Mouse (Mus musculus): Measurements from ENCODE around the gene Igsf11.

The Igsf11 gene

DNA sequence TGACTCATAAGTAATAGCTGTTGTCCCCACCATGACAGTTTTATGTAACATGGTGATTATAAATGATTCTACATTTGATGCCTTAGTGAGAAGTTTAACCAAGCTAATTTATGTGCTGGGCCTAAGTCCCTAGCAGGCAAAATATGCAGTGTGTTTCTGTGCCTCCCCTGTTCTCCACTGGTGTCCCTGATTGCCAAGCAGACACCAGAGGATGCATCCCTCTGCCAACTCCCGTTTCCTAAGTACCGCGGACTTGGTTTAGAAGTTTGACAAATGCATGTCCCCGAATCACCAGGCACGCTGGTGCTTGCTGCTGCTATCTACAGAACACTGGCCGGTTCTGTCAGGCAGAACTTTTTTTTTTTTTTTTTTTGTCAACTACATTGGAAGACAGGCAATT is 39.0 kb downstream of the Igsf11 start:
- no peak for DNase-seq (ENCODE audit: low read depth, low spot score)

DNA sequence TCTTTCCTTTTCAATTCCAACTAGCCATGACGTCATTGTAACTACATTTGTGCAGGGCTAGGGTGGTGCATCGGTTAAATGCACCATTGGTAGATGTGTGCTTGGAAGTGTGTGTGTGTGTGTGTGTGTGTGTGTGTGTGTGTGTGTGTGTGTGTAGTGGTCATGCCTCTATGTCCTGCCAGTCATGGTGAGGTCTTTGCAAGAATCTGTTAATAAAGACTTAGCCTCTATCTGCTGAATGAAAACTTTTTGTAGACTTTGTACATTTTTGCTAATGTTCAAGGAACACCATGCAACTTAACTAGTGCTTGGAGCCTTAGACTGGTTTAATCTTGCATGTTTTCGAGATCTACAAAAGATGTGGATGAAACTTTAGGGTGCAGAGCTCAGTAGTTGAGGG is 48.3 kb downstream of the Igsf11 start:
- DNase-seq (ENCODE audit: low read depth, low spot score) = no peak

DNA sequence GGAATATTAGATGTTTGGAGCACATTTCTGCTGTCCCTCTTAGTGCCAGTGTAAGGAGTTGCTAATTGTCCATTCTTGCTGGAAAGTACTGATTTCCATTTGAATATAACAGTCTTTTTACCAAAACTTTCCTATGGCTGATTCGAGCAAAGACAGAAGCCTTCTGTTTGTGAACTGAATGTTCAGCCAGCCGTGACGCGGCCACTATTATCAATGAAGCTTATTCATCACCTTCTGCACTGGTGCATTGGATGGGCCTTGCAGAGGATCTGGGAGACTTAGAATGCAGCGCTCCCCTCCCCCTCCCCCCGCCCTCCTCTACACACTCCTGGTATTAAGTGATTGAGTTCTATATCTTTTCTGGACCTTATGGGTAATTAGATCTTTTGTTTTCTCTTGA is 48.8 kb downstream of the Igsf11 start:
- no peak for DNase-seq (ENCODE audit: low read depth, low spot score)

DNA sequence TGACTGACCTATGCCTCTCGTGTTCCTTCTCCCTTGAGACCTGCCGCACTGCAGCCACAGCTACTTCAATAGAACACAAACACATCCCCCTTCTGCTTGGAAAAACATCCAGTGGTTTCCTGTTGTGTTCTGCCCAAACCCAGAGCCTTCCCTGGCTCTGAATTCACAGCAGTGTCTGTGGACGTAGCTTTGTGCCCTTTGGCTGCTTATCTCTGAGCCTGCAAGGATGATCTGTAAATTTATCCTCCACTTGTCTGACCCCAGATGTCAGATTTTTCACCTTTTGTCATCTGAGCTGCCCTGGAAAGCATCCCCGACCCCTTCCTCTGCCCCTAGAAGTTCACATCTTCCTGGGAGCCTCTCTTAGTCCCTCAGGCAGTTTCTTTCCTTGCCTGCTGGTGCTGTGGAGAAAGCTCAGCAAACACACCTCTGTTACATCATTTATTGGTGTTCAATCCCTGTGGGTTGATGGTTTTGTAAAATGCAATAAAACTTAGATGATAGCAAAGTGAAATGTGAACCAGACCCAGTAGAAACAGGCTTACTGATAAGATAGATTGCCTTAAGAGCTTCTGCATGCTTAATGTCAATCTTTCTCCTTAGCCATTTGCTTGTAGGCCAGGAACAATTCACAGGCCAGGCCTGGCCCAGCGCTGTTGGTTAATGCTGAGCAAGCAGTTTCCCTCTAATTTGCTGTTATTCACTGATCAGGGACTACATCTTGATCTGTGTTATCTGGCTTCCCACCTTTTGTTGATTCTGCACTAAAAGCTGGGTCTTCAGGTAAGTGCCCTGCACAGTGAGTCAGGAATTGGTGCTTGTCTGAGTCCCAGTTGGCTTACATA is 51.5 kb downstream of the Igsf11 start:
- DNase-seq (ENCODE audit: low read depth, low spot score) = no peak

DNA sequence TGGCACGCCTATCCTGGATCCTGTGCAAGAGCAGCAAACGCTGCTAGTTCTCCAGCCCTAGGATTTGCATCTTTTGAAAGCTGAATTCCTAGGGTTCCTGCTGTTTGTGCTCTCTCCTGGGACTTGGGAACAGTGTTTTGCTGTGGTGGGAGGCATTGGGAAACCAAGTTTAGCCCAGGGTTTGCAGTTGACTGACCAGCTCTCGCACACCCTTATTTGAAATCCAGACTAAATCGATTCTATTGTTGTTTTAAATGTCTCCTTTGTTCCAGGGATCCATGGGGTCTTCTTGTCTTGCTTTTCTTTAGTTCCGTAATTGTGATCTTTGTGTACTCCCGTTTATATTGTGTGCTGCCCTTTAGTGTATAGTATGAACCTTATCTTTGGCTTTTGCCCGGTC is 52.6 kb downstream of the Igsf11 start:
- DNase-seq (ENCODE audit: low read depth, low spot score) = no peak

DNA sequence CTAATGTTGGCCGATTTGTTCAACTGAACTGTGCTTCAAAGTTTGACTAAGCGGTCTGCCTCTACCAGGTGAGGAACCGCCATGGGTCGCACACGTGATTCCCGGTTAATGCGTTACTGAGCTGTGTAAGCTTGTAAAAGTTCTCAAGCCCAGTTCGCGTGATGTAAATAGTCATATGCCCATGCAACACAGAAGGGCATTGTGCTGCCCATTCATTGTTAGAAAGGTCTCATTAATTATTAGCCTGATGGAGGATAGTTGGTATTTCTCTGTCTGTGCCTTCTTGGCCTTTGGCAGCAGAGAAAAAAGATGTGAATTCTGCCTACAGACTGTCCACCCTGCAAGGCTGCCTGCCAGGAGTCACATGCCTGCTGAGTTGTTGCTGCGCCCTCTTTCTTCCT is 53.1 kb downstream of the Igsf11 start:
- DNase-seq (ENCODE audit: low read depth, low spot score) = no peak

DNA sequence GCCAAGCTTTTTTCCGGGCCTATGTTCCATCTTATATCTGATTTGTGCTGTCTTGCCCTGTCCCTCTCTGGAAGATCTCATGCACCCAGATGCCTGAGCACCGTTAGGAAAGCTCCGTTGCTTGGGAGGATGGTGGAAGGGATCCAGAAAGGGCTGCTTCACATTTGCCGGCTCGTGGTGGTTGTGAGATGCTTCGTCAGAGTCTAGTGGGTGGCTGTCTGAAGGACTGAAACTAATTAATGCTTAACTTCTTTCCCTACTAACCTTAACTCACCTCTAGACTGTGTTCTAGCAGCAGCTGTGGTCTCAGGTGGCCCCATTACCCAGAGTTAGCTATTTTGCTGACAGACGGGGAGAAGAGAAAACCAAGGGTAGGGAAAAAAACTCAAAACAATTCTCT is 54.0 kb downstream of the Igsf11 start:
- no peak for DNase-seq (ENCODE audit: low read depth, low spot score)

DNA sequence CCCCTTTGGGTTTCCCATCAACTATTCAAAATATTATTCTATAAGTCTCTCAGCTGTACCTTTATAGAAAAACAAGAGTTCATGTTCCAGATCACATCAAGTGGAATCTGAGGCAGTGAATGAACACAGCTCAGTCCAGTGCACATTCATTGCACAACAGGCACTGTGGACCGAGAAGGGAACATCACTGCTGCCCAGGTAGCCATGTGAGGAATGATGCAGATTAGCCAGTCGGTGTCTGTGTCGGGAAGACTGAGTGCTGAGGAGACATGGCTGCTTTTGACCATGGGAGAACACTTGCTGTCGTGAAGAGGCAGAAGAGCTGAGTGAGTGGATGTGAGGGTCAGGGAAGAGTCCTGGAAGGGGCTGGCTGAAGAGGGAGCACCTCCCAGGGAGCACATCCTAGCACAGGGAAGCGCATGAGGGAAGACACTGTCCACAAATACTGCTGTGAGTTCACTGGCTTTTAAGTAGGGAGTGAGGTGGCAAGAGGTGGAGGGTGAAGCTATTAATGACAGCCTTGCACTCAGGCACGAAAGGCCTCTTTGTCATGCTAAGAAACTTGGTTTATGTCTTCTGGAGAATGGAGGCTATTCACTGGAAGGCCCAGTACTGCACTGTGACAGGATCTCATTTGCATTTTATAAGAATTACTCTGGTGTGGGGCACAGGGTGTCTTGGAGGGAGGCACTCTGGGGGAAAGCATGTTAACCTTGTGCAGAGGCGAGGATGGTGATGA is 54.8 kb downstream of the Igsf11 start:
- no peak for DNase-seq (ENCODE audit: low read depth, low spot score)

DNA sequence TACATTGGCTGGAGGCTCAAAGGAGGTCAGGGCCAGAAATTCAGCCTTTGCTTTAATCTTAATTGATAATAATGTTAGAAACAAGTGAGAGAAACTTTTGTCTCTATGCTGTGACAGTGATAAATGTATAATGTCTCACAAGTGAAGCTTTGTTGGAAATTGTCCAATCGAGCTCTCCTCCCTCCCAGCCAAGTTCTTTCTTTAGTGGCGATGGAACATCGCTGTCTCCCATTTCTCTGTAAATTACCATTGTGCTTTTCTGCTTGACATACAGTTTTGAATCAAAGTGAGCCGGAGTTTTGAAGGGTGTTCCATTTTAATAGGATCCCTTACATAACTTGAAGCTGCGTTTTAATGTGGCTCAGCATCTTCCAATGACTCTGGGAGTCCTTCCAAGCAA is 56.0 kb downstream of the Igsf11 start:
- no peak for DNase-seq (ENCODE audit: low read depth, low spot score)

DNA sequence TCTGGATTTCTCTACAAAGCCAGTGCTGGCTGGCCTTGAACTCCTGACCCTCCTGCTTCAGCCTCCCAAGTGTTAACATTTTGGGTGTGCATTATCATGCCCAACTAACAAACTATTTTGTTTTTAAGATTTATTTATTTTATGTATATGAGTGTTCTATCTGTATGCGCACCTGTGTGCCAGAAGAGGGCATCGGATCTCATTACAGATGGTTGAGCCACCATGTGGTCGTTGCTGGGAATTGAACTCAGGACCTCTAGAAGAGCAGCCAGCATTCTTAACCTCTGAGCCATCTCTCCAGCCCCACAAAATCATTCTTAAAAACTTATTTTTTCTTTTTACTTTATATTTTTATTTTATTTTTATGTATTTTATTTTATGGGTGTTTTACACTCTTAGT is 60.4 kb downstream of the Igsf11 start:
- DNase-seq (ENCODE audit: low read depth, low spot score) = peak; percentile 19

DNA sequence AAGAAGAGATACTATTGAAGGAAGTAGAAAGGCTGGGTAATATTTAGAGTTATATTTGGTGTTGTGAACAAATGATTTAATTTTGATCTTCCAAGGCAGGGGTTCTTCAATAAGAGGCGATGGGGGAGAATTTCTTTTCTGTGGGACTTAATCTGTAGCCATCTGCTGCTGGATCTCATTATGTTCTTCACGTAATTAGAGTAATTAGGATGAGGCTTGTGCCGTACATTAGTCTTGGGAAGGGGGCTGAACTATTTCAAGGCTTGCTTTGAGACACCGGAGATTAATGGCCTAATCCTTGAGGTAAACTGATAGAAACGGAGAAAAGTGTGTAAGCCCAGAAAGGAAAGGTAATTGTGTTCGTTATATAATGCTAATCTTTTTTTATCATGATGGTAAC is 61.4 kb downstream of the Igsf11 start:
- DNase-seq (ENCODE audit: low read depth, low spot score) = no peak

DNA sequence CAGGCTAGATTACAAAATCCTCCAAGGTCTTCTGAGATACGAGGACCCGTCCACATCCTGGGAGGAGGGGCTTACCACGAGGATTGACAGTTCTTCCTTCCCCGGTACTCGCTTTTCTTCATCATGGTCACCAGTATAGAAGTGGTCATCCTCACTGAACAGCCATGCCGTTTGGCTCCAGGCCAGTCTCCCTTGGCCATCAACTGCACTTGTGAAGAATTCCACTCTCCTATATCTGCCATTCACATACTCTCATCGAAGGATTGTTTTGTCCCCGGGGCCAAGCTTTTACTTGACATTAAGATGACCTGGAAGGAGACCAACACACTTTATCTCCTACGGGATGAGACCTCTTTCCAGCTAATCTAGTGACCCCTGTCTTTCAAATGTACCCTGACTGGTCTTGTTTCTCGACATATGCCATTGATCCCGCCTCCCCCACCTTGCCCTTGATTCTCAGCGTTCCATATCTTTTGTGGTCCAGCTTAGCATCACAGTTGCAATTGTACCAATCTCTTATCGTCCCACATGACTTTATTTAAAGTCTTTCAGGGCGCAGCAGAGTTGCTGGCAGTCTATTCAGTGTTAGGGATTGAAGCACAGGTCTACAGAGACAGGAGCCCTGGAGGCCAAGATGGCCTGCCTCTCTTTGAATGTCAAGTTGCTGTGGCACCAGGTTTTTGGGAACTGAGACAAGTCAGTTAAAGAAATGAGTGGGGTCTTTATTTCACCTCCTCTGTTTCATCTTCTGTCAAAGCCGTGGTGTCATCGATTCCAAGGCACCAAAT is 62.2 kb downstream of the Igsf11 start:
- no peak for DNase-seq (ENCODE audit: low read depth, low spot score)

DNA sequence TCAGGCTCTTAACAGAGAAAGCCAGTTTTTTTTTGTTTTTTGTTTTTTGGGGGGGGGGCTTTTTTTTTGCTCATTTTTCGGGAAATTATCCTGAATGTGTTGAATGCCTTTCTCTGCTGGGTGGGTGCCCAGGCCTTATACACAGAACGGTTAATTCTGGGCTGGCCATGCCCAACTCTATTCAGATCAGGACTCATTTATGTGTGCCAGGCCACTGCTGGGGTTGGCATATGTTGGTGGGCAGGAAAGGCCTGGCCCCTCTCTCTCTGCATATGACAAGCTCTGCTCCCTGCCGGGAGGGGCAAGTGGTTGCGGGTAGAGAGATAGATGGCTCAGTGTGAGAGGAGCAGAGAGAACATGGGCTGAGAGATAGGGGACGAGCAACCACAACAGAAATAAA is 62.8 kb downstream of the Igsf11 start:
- no peak for DNase-seq (ENCODE audit: low read depth, low spot score)

DNA sequence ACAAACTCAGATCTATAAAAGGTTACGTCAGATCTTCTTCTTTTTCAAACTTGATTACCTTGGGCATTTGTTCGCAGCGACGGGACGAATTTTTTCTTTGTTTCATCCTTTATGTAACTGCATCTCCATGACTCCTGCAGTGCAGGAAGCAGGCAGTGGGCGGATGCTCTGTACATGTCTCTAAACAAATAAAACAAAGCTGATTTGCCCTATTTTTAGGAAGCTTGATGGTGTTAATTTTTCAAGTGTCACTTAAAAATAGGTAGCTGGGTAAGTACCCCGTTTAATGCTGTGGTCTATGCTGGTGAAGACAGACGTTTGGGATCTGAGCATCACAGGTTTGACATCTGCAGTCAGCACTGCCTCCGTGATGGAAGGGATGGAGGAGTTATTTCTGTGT is 66.3 kb downstream of the Igsf11 start:
- DNase-seq (ENCODE audit: low read depth, low spot score) = no peak

DNA sequence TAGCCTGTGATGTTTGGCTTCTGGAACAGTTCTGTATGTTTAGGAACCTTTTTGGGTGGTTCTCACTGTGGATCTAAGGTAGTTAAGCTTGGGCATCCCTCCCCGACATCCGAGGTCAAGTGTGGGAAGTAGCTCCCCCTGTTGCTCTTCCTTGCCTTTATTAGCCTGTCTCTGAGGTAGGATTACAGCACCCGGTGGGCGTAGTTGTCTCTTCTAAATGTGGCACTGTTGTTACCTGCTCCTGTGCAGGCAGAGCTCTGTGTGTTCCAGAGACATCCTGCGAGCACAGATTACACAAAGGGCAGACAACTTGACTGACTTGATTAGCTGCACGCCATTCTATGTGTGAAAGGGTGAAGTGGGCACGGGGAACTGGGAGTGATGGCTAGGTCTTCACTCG is 68.1 kb downstream of the Igsf11 start:
- no peak for DNase-seq (ENCODE audit: low read depth, low spot score)

DNA sequence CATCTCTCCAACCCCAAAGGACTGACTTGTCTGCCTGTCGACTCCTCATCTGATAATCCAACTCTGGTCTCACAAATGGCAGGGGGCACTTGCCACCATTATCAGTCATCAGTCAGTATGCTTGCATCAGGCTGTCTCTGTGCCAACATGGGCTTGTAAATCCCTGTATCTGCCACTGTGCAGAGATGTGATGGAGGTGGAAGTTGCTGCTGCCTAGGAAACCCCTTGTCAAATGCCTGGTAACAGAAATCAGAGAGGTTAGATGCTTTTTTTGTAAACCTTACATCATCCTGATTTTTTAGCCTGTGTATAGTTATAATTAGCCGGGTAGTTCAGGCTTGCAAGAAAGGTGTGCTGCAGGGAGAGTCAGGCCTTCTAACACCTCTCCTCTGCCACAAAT is 69.4 kb downstream of the Igsf11 start:
- DNase-seq (ENCODE audit: low read depth, low spot score) = no peak

DNA sequence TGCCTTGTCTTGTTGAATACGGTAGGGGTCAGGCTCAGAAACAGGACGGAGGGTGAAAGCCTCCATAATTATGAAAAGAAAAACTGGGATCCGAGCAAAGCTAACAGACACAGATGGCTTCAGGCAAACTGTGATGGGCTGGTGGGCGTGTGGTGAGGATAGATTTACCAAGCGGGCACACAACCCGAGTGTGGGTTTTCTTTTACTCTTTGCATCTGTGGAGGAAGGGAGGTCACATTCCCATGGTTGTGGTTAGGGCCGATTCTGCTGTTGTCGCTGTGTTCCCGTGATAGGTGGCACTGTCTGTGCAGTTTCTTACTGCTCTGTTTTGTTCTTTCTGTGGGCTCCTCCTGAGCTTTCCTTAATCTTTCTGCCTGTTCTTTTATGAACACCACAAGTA is 70.2 kb downstream of the Igsf11 start:
- no peak for DNase-seq (ENCODE audit: low read depth, low spot score)

DNA sequence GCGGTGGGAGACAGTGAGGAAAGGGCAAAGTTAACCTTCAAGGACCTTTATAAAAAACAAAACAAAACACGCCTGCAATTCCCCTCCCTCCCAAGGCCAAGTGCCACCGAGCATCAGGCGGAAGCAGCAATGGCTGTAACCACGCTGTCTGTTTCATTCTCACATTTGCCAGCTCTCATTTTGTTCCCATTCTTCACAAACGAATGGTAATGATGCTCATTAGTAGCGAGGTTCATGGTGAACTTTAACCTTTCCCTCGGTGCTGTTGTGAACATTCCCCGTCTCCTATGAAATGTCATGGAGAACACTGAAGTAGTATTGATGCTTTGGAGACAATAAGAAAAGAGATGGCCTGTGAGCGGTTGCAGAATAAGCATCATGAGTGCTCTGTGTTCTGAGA is 74.6 kb downstream of the Igsf11 start:
- DNase-seq (ENCODE audit: low read depth, low spot score) = no peak

DNA sequence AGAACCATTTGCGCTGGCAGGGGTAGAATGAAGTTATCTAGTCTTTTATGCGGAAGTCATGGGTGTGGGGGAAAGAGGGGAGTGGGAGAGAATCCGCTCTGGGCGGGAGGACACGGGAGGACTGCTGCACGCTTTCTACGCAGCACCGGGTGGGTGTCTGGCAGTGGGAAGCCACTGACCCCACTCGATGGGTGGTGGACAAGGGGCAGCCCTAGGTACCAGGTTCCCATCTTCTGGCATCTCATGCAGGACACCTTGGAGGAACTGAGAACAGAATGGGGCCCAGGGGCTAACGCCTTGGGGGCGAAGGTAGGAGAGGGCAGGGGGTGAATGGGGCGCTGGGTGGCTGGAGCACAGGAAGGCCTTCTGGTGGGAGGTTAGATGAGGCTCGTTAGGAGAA is 83.7 kb downstream of the Igsf11 start:
- no peak for DNase-seq (ENCODE audit: low read depth, low spot score)

DNA sequence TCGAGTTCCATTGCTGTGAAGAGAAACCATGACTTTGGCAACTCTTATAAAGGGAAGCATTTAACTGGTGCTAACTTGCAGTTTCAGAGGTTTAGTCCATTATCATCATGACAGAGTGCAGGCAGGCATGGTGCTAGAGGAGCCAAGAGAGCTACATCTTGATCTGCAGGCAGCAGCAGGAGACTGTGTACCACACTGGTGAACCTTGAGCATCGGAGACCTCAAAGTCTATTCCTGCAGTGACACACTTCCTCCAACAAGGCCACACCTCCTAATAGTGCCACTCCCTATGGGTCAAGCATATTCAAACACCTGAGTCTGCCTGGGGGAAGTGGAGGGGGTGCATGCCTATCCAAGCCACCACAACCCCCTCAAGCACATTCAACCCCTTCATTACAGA is 86.1 kb downstream of the Igsf11 start:
- no peak for DNase-seq (ENCODE audit: low read depth, low spot score)

DNA sequence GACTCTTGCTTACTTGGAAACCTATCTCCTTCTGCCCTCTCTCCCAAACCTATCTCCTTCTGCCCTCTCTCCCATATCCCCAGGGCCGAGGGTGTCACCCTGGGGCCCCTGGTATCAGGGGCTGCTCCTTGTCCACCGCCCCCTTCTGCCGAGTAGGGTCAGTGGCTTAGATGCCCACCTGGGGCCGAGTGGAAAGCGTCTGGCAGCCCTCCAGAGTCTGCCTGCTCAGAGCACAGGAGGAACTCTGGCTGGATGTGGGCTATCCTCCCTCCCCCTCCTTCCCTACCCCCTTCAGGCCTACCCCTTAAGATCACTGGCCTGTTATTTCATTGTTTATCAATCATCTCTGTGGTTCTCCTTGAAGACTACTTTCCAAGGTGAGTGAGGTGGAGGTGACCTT is 88.1 kb downstream of the Igsf11 start:
- no peak for DNase-seq (ENCODE audit: low read depth, low spot score)

DNA sequence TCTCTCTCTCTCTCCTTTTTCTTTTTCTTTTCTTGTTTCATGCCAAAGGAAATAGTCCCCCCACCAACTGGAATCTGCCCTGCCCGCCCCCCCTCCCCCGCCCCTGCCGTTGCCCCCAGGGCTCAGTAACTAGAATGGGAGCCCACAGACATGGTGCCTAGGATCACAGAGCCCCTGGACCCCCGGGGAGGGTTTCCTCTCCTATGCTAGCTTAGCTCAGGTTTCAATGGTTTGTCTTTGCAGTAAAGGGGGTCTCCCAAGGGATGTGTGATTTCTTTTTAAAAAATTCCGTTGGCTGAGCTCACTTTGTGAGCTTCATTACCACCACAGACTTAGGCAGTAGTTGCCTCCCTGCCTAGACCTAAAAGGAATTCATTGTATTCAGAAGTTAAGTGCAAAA is 89.6 kb downstream of the Igsf11 start:
- no peak for DNase-seq (ENCODE audit: low read depth, low spot score)
